Mouse (Mus musculus): ENCODE measurements at regions not wholly inside any gene's neighbourhood (a gene's known extent, or its start where the extent isn't known, plus 50 kb on each side); places are given as distances from the start of the nearest gene placed in this dataset.

DNA sequence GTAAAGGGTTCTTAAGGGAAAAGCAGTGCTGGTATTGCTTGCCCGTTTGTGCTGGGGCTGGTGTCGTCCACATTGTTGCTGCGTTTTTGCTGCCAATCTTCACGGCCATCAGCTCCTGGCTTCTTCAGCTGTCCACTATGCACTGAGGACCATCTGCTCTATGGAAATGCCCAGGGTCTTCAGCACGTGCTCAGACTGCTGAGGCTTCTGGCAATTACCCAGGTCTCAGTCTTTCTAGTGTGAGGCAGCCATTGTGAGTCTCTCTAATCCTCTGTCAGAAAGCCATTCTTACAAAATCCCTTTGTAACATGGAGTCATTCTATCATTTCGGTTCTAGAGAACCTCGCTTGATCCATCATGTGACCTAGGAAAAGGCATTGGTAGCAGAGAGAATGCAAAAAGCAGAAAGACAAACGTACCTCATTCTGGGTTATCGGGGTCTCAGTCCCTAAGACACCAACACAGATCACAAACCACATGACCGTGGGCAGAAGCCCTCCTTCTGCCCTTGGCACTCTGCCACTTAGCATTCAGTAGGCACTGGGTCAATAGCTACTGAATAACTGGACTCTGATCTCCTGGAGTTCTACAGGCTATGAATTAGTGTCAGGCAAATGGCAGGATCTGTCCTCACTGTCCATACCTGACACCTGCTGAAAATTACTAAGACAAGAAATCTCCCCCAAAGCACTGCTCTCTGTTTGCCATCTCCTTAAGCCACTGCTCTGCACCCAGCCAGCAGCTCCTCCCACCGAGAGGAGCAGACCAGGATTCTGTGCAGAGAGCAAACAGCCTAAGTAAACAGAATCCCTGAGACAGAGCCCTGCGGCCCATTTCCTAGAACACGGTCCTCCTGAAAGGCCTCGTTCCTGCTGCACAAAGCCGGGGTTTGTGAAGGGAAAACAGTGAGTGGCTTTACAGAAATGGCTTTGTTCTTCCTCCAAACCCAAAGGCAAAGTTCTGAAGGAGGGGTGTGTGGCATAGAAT is 270.1 kb upstream of the Prok2 start:
- no peaks in the 10 kb centered on the region for H3K36me3 ChIP-seq (ENCODE audit: control insufficient read depth, insufficient read depth)
- H3ac ChIP-seq (ENCODE audit: control insufficient read depth, insufficient read length, low read depth): no peak overlapping the region
- H3K4me3 ChIP-seq (ENCODE audit: insufficient read depth, poor library complexity, severe bottlenecking): no peak overlapping the region
- TF ChIP-seq CEBPB (IDR thresholded peaks at IDR 0.05; ENCODE audit: low read depth) (no peak), FOSL1 (IDR thresholded peaks at IDR 0.05; ENCODE audit: insufficient read depth, low read length, poor library complexity, severe bottlenecking) (no peak), MYOG (IDR thresholded peaks at IDR 0.05; ENCODE audit: control insufficient read depth, extremely low read depth, insufficient read length) (no peak), MAX (IDR thresholded peaks at IDR 0.05) (no peak), USF1 (IDR thresholded peaks at IDR 0.05; ENCODE audit: low read depth) (no peak), MYOD1 (IDR thresholded peaks at IDR 0.05; ENCODE audit: control insufficient read depth, insufficient read length, low read depth) (no peak), CTCF (IDR thresholded peaks at IDR 0.05; ENCODE audit: control insufficient read depth, insufficient read depth, insufficient read length) (no peak)
- no peaks in the 10 kb centered on the region for H3K79me2 ChIP-seq (ENCODE audit: control insufficient read depth, insufficient read depth)
- no peaks in the 10 kb centered on the region for H3K79me3 ChIP-seq (ENCODE audit: low read depth)
- H3K27me3 ChIP-seq (ENCODE audit: control insufficient read depth, insufficient read depth, insufficient read length): peaks cover 34% of the 10 kb centered on the region

DNA sequence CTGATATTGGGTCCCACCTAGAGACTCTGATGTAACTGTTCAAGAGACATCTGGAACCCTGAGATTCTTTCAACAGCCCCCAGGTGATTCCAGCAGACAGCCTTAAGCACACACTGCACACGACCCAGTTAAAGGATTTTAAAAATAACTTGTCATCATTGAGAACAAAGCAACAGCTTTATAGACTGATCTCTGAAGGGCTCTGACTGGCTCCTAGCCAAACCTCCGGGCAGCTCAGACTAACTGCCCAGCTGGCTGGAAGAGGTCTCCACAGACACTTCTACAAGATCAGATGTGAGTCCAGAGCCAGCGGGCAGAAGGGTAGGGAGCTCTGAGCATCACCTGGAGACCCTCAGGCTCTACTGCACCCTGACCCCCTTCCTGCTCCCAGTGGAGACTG is 267.8 kb upstream of the Prok2 start:
- Histone ChIP-seq H3K27me3 (ENCODE audit: control insufficient read depth, insufficient read depth, insufficient read length) (peaks cover 20% of the 10 kb centered on the region), H3K79me2 (ENCODE audit: control insufficient read depth, insufficient read depth) (no peaks in the 10 kb centered on the region), H3ac (ENCODE audit: control insufficient read depth, insufficient read length, low read depth) (no peak overlapping the region), H3K36me3 (ENCODE audit: control insufficient read depth, insufficient read depth) (no peaks in the 10 kb centered on the region), H3K4me3 (ENCODE audit: insufficient read depth, poor library complexity, severe bottlenecking) (no peak overlapping the region), H3K79me3 (ENCODE audit: low read depth) (no peaks in the 10 kb centered on the region)
- TF ChIP-seq CTCF (IDR thresholded peaks at IDR 0.05; ENCODE audit: control insufficient read depth, insufficient read depth, insufficient read length) (no peak), CEBPB (IDR thresholded peaks at IDR 0.05; ENCODE audit: low read depth) (no peak), MYOD1 (IDR thresholded peaks at IDR 0.05; ENCODE audit: control insufficient read depth, insufficient read length, low read depth) (no peak)

DNA sequence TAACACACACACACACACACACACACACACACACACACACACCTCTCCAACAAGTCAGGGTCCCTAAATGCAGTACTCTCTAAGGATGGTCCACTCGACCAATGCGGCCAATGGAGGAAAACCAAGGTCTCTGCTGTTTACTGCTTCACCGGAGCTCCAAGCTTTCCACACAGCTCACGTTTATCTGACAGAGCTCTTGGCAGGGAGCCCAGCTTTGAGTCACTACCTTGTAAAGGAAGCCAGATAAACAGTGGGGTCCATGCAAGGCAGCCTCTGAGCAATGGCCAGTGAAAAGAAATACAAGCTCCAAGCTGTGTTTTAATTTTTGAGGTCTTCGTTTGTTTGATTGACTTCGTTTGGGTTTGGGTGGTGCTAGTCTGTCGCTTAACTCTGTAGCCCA is 264.9 kb upstream of the Prok2 start:
- no peak overlapping the region for H3K4me3 ChIP-seq (ENCODE audit: insufficient read depth, poor library complexity, severe bottlenecking)
- H3K79me3 ChIP-seq (ENCODE audit: low read depth): no peaks in the 10 kb centered on the region
- TF ChIP-seq MYOG (IDR thresholded peaks at IDR 0.05; ENCODE audit: control insufficient read depth, extremely low read depth, insufficient read length) (no peak), USF1 (IDR thresholded peaks at IDR 0.05; ENCODE audit: low read depth) (no peak), FOSL1 (IDR thresholded peaks at IDR 0.05; ENCODE audit: insufficient read depth, low read length, poor library complexity, severe bottlenecking) (no peak), CTCF (IDR thresholded peaks at IDR 0.05; ENCODE audit: control insufficient read depth, insufficient read depth, insufficient read length) (no peak), MAX (IDR thresholded peaks at IDR 0.05) (no peak), MYOD1 (IDR thresholded peaks at IDR 0.05; ENCODE audit: control insufficient read depth, insufficient read length, low read depth) (no peak), CEBPB (IDR thresholded peaks at IDR 0.05; ENCODE audit: low read depth) (no peak)
- no peaks in the 10 kb centered on the region for H3K79me2 ChIP-seq (ENCODE audit: control insufficient read depth, insufficient read depth)
- no peaks in the 10 kb centered on the region for H3K36me3 ChIP-seq (ENCODE audit: control insufficient read depth, insufficient read depth)
- no peak overlapping the region for H3ac ChIP-seq (ENCODE audit: control insufficient read depth, insufficient read length, low read depth)
- H3K27me3 ChIP-seq (ENCODE audit: control insufficient read depth, insufficient read depth, insufficient read length): peaks cover 26% of the 10 kb centered on the region

DNA sequence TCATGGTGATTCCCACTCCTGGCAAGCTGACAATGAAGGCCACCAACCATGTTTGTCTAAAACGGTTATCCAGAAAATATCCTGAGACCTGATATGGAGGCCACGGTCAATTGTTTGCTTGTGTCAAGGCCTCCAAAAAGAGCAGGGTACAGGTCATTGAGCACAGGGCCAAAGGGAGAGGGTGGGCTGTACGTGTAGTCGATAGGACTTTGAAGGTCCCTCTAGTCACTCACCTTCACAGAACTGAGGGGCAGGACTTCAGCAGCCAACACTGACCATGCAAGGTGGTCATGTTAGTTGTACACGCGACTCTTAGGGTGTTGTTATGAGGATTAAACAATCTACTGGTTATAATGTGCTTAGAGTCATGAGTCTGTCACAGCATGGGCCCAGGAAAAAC is 264.4 kb upstream of the Prok2 start:
- no peak overlapping the region for H3ac ChIP-seq (ENCODE audit: control insufficient read depth, insufficient read length, low read depth)

DNA sequence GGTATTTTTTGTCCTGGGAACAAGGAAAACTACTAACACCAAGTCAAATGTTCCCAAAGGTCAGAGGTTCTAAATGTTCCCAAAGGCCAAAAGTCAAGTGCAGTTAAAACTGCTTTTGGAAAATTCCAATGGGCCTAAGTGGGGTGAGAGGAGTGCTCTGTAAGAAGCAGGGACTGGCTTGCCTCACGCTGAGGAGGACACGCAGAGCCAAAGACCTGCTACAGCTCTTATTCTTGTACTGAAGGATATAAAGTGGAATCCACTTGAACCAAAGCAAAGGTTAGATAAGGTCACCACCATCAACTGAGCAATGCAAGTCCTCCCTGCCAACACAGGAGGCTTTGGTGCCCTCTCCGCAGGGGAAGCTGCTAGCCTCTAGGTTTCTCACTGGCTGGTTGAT is 260.3 kb upstream of the Prok2 start:
- peaks cover 30% of the 10 kb centered on the region for H3K27me3 ChIP-seq (ENCODE audit: control insufficient read depth, insufficient read depth, insufficient read length)
- TF ChIP-seq USF1 (IDR thresholded peaks at IDR 0.05; ENCODE audit: low read depth): no peak
- no peak for TF ChIP-seq FOSL1 (IDR thresholded peaks at IDR 0.05; ENCODE audit: insufficient read depth, low read length, poor library complexity, severe bottlenecking)
- TF ChIP-seq MYOG (IDR thresholded peaks at IDR 0.05; ENCODE audit: control insufficient read depth, extremely low read depth, insufficient read length): no peak
- no peak for TF ChIP-seq CTCF (IDR thresholded peaks at IDR 0.05; ENCODE audit: control insufficient read depth, insufficient read depth, insufficient read length)
- TF ChIP-seq MYOD1 (IDR thresholded peaks at IDR 0.05; ENCODE audit: control insufficient read depth, insufficient read length, low read depth): no peak
- TF ChIP-seq MAX (IDR thresholded peaks at IDR 0.05): no peak
- TF ChIP-seq CEBPB (IDR thresholded peaks at IDR 0.05; ENCODE audit: low read depth): no peak
- H3ac ChIP-seq (ENCODE audit: control insufficient read depth, insufficient read length, low read depth): no peak overlapping the region
- H3K4me3 ChIP-seq (ENCODE audit: insufficient read depth, poor library complexity, severe bottlenecking): no peak overlapping the region
- no peaks in the 10 kb centered on the region for H3K36me3 ChIP-seq (ENCODE audit: control insufficient read depth, insufficient read depth)
- no peaks in the 10 kb centered on the region for H3K79me3 ChIP-seq (ENCODE audit: low read depth)
- H3K79me2 ChIP-seq (ENCODE audit: control insufficient read depth, insufficient read depth): no peaks in the 10 kb centered on the region

More for the DNA sequence above, 264.4 kb upstream of the Prok2 start:
- peaks cover 21% of the 10 kb centered on the region for H3K27me3 ChIP-seq (ENCODE audit: control insufficient read depth, insufficient read depth, insufficient read length)
- H3K79me3 ChIP-seq (ENCODE audit: low read depth): no peaks in the 10 kb centered on the region
- no peaks in the 10 kb centered on the region for H3K36me3 ChIP-seq (ENCODE audit: control insufficient read depth, insufficient read depth)
- H3K4me3 ChIP-seq (ENCODE audit: insufficient read depth, poor library complexity, severe bottlenecking): no peak overlapping the region
- H3K79me2 ChIP-seq (ENCODE audit: control insufficient read depth, insufficient read depth): no peaks in the 10 kb centered on the region
- no peak for TF ChIP-seq MYOD1 (IDR thresholded peaks at IDR 0.05; ENCODE audit: control insufficient read depth, insufficient read length, low read depth)
- TF ChIP-seq USF1 (IDR thresholded peaks at IDR 0.05; ENCODE audit: low read depth): no peak
- no peak for TF ChIP-seq CTCF (IDR thresholded peaks at IDR 0.05; ENCODE audit: control insufficient read depth, insufficient read depth, insufficient read length)
- TF ChIP-seq CEBPB (IDR thresholded peaks at IDR 0.05; ENCODE audit: low read depth): no peak
- TF ChIP-seq FOSL1 (IDR thresholded peaks at IDR 0.05; ENCODE audit: insufficient read depth, low read length, poor library complexity, severe bottlenecking): no peak
- TF ChIP-seq MYOG (IDR thresholded peaks at IDR 0.05; ENCODE audit: control insufficient read depth, extremely low read depth, insufficient read length): no peak

Data from C2C12 (cell line).